Mouse (Mus musculus) embryonic facial prominence, embryonic 10.5 days (tissue): ENCODE data around the gene Gm12887. TPM values are rescaled to one million over a fixed set of nuclear protein-coding genes. Genes with fewer than 3 reads are reported as not detected.

Experiments used
- DNase-seq: peaks from one replicate; pipeline ENCODE4 v3.0.0-alpha.2; 2017; ENCODE audit warnings: low spot score
- H3K27ac ChIP-seq: fragments of 300-500 bp; sonication (generic); replicated peaks from 2 replicates; pipeline ENCODE4 v1.5.1; 2016; ENCODE audit warnings: mild to moderate bottlenecking
- H3K27me3 ChIP-seq: fragments of 300-500 bp; sonication (generic); replicated peaks from 2 replicates; pipeline ENCODE4 v1.6.1; 2016; ENCODE audit warnings: low read depth, mild to moderate bottlenecking; ENCODE audit not compliant: poor library complexity, severe bottlenecking
- H3K36me3 ChIP-seq: fragments of 300-500 bp; sonication (generic); replicated peaks from 2 replicates; pipeline ENCODE4 v1.6.1; 2016; ENCODE audit warnings: mild to moderate bottlenecking, moderate library complexity
- H3K4me1 ChIP-seq: fragments of 300-500 bp; sonication (generic); 2 replicates; pipeline ENCODE4 v1.6.1; 2016
- H3K4me3 ChIP-seq: fragments of 300-500 bp; sonication (generic); 2 replicates; pipeline ENCODE4 v1.5.1; 2016; ENCODE audit warnings: mild to moderate bottlenecking, moderate library complexity
- H3K9me3 ChIP-seq: fragments of 300-500 bp; sonication (generic); 2 replicates; pipeline ENCODE4 v1.6.1; 2016; ENCODE audit warnings: mild to moderate bottlenecking
- WGBS: fragments of 180-500 bp; shearing (Covaris S2); methylation state at CpG from one replicate; pipeline ENCODE4 v1.1.7; 2016; 5-methylcytosine and 5-hydroxymethylcytosine counted together
- polyA plus RNA-seq: library from polyadenylated mRNA; unstranded; fragments of >200 nt; fragmentation: Nextera tagmentation; extraction: Ambion mirVana; gene quantifications from 2 replicates; pipeline ENCODE4 v1.2.1, GENCODE M21; 2016

The Gm12887 gene
- polyA plus RNA-seq: not detected in 2 replicates

DNA sequence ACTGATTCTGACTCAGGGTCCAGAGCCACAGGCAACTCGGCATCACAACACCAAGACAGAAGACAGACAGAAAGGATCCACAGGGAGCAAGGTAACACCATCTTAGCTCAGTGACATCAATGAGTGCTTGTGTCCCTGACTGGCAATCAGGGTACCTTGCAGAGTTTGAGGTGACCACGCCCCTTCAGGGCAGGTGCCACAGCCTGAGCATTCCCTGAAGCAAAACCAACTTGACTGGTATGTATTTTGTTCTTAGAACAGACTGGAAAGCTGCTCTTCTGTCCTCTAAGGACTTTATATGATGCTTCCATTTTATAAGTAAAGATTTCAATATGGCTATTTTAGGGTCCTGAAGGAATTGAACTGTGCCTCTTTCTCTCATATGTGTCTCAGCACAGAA is at the start of gene Gm12887:
Gm12887 (minus strand) TSS at position 101 of the 400 bp plus-strand sequence.
- no peak within 1 kb of the TSS for H3K27ac ChIP-seq
- H3K9me3 ChIP-seq: peaks cover 81% of the 10 kb centered on the region
- H3K4me3 ChIP-seq: no peak within 1 kb of the TSS
- no peaks in the 10 kb centered on the region for H3K27me3 ChIP-seq
- H3K4me1 ChIP-seq: no peaks in the 10 kb centered on the region
- DNase-seq: no peak
- no peaks in the 10 kb centered on the region for H3K36me3 ChIP-seq
- 63% methylated on average over 2 of the region's 2 CpGs for WGBS

DNA sequence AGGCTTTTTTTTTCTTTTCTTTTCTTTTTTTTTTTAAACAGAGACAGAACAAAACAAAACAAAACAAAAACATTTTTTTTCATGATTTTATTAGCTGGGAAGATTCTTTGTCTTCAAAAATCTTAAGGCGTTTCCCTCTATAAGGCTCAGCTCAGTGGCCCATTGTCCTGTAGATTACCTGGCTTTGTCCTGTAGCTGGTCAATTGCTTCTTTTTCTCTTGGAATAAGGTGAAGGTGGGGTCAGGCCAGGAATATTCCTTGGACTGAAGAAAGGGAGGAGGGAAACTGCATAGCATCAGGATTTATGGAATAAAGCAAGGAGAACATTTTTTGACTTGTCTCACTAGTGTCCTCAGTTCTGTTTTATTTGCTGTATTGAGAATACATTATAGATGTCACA is 35.1 kb upstream of the Gm12887 start:
- DNase-seq: no peak
- Histone ChIP-seq H3K4me1 (no peaks in the 10 kb centered on the region), H3K27ac (no peak overlapping the region), H3K36me3 (no peaks in the 10 kb centered on the region), H3K4me3 (no peak overlapping the region), H3K9me3 (peaks cover 39% of the 10 kb centered on the region; the same call in 1 of the 2 replicates), H3K27me3 (no peaks in the 10 kb centered on the region)
- WGBS: 87% methylated on average over 1 of the region's 1 CpGs

Other genes with a start within 250 kb of the Gm12887 start
- gene Gm12886, start 199.0 kb downstream of the Gm12887 start, polyA plus RNA-seq: not detected in 2 replicates